Mouse (Mus musculus) MEL (cell line): Measurements from ENCODE around the gene Scnm1.

Experiments used
- BHLHE40 ChIP-seq: IDR thresholded peaks from 2 replicates; pipeline ENCODE4 v1.6.1; 2012; ENCODE audit warnings: low read depth, mild to moderate bottlenecking, inconsistent platforms, low read length, improper control_type of control experiment, borderline replicate concordance
- CTCF ChIP-seq, 3 experiments: IDR thresholded peaks in 2 of 3; conservative IDR thresholded peaks in 1 of 3; 2 replicates each; pipeline ENCODE4 v1.5.1; 2011 to 2012; ENCODE audit warnings: low read length in 3 of 3, low read depth in 2 of 3, mild to moderate bottlenecking in 2 of 3, improper control_type of control experiment in 1 of 3, inconsistent platforms in 1 of 3, mixed read lengths in 1 of 3, moderate library complexity in 1 of 3; ENCODE audit not compliant: control insufficient read depth in 1 of 3, insufficient read depth in 1 of 3, poor library complexity in 1 of 3, severe bottlenecking in 1 of 3
- EP300 ChIP-seq, 2 experiments: IDR thresholded peaks; 2 replicates each; pipeline ENCODE4 v1.6.1; 2011; ENCODE audit warnings: improper control_type of control experiment in 2 of 2, low read length in 2 of 2, low read depth in 1 of 2, mild to moderate bottlenecking in 1 of 2
- MXI1 ChIP-seq: IDR thresholded peaks from 2 replicates; pipeline ENCODE4 v1.6.1; 2011; ENCODE audit warnings: mild to moderate bottlenecking, low read depth, low read length, improper control_type of control experiment

DNA sequence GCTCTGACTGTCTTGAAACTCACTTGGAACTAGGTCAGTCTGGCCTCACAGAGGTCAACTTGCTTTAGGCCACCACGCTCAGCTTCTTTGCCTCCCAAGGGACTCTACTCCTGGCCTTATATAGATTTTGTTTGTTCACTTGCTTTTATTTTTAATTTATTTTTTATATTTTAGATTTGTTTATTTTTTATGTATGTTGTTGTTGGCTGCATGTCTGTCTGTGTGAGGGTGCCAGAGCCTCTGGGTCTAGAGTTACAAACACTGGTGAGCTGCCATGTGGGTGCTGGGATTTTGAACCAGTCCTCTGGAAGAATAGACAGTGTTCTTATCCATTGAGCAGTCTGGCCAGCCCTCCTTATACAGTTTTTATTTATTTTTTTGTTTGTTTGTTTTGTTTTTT is 21.1 kb downstream of the Scnm1 start:
- no peak for TF ChIP-seq CTCF (IDR thresholded peaks at IDR 0.05 in 2 of 3, conservative IDR thresholded peaks at IDR 0.05 in 1 of 3; ENCODE audit: control insufficient read depth in 1 of 3, insufficient read depth in 1 of 3, low read depth in 2 of 3, low read length in 3 of 3, poor library complexity in 1 of 3, severe bottlenecking in 1 of 3)
- no peak for TF ChIP-seq EP300 (IDR thresholded peaks at IDR 0.05; ENCODE audit: low read depth in 1 of 2, low read length in 2 of 2)
- no peak for TF ChIP-seq BHLHE40
- TF ChIP-seq MXI1 = no peak
